Mouse (Mus musculus): Measurements from ENCODE around the gene Als2cl.

Als2cl gene

DNA sequence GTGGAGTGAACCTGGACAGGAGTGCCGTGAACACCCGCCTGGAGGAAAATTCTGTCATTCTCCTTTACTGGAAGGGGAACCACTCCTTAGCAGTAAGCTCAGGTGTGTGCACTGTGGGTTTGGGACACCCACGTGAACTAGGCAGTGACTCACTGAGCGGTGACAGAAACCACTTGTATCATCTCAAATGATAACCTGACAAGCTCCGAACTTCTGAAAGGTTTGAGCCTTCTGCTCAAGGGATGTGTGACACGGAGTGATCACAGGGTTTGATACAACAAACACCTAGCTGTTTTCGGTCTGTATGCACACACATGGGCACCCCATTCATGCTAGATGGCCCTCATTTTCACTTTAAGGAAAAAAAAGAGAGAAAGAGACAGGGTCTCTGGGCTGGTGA lies 37.1 kb downstream of the Als2cl start, which contains the start of gene Fam240a:
Gene Fam240a (minus strand): TSS at position 76 of the 400 bp plus-strand sequence.
- ATAC-seq (ENCODE audit: low TSS enrichment) = no peak

DNA sequence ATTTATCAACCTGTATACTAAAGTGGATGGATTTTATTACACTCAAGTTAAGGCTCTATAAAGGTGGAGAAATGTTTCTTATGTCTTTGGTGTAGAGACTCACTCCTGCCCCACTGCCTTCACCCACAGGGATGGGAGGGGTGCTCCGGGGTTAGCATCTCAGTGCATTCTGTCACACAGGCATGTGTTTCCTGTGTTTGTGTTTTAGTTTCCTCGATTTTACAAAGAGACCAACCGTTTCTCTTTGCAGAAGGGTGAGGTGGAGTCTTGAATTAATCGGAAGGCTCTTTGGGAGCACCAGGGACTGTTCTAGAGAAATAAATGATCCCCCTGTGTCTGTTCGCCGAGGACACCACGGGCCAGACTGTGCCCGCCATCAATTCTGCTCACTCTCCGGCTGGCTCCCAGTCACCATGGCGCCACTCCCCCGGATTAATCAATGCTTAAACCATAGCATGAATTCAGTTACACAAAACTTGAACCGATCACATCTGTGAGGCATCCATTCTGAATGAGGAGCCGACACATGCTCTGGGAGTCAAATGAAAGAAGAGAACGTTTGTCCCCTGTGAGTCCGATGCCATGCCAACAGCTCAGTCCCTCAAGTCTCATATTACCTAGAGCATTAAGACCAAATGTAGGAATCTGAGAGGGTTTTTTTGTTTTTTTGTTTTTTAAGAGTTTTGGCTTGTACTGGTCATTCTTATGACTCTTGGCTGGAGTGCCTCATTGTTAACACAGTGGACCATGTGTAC lies 41.2 kb downstream of the Als2cl start:
- ATAC-seq (ENCODE audit: low TSS enrichment) = no peak

- peak; percentile 69; the same call in 1 of the 2 replicates for ATAC-seq (ENCODE audit: low TSS enrichment)
These were observed 43.1 kb downstream of the Als2cl start for GRCm38 (mm10) chr9:110922759-110923158.

GRCm38 (mm10) chr9:110931573-110931972 lies 51.9 kb downstream of the Als2cl start:
- ATAC-seq (ENCODE audit: low TSS enrichment) = no peak

- ATAC-seq (ENCODE audit: low TSS enrichment) = peak; percentile 55
These were observed 54.3 kb downstream of the Als2cl start for GRCm38 (mm10) chr9:110933850-110934437.

- no peak for ATAC-seq (ENCODE audit: low TSS enrichment)
These were observed 56.3 kb downstream of the Als2cl start for GRCm38 (mm10) chr9:110935941-110936340.

- ATAC-seq (ENCODE audit: low TSS enrichment) = no peak
These were observed 58.1 kb downstream of the Als2cl start for GRCm38 (mm10) chr9:110937506-110938490.

DNA sequence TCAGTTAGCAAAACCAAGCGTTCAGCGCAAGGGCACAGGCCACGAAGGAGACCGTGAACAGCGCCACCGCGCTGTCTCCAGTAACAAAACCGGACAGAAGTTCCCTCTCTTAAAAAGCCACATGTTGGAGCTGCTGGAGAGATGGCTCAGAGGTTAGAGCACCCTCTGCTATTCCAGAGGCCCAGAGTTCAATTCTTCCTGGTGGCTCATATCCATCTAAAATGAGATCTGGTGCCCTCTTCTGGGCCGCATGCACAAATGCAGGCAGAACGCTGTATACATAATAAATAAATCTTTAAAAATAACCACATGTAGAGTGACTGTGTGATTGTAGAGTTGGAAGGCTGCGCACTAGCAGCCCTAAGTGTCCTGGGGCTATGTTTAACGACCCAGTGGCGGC lies 64.6 kb downstream of the Als2cl start:
- ATAC-seq (ENCODE audit: low TSS enrichment) = no peak

- ATAC-seq (ENCODE audit: low TSS enrichment) = no peak
These were observed 65.7 kb downstream of the Als2cl start for GRCm38 (mm10) chr9:110945343-110945742.

GRCm38 (mm10) chr9:110945926-110946325 lies 66.3 kb downstream of the Als2cl start, which contains the start of gene Tdgf1:
Gene Tdgf1, minus strand, starts transcription at chr9:110946158.
- ATAC-seq (ENCODE audit: low TSS enrichment) = no peak

DNA sequence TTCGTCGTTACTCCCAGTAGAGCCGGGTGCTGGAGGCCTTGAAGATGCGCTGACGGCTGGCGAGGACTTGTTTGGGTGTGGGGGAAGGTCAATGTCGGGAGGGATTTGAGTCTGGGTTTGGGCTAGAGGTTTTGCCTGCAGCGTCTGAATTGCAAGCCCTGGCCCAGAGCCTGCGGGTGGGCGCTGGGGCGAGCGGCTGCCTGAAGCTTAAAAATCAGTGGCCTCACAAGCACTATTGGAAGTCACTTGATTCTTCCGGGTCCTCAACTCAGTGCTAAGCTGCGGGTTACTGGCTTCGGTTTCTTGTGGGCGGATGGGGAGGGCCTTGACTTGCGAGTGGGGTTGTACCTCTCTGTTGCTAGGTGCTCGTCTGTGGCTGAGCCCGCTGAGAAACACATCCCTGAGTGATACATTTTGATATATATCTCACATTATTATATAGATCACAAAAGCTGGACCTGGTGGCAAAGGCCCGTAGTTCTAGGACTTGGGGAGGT lies 66.9 kb downstream of the Als2cl start:
- no peak for ATAC-seq (ENCODE audit: low TSS enrichment)

DNA sequence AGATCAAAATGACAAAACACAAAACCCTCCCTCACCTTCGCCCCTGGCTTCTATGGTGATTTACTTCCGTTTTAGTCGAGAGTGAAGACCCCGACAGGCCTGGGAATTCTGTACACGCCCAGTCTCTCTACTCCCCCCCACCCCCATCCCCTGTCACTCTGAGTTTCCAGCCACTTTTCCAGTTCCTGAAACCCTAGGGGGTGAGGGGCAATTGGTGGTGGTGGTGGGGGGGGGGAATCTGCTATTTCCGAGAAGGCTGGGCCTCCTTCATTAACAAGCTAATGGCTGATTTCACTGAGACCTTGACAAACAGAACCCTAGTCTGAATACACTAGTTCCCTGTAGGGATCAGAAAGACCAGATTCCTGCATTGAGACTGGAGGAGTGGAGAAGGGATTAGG lies 67.6 kb downstream of the Als2cl start:
- no peak for ATAC-seq (ENCODE audit: low TSS enrichment)

- ATAC-seq (ENCODE audit: low TSS enrichment) = no peak
These were observed 68.2 kb downstream of the Als2cl start for GRCm38 (mm10) chr9:110947900-110948299.

DNA sequence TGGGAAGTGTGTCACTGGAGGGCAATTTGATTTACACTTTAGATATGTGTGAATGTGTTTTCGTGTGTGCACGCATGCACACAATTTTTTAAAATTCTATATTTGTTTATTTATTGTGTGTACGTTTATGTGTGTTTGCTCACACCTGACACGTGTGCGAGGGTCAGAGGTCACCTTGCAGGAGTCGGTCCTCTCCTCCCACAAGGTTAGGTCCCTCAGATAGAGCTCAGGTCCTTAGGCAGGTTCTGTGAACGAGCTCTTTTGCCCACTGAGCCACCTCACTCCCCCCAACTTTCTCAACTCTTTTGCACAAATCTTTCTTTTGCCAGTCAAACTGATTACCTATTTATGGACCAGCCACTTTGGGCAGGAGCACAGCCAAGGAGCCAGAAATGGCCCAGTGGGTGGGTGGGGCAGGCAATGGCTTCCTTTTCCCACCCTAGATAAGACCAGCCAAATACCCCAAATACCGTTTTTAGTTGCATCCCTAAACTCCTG lies 69.2 kb downstream of the Als2cl start:
- no peak for ATAC-seq (ENCODE audit: low TSS enrichment)

- no peak for ATAC-seq (ENCODE audit: low TSS enrichment)
These were observed 70.4 kb downstream of the Als2cl start for GRCm38 (mm10) chr9:110950109-110950508.

Data from frontal cortex, adult (tissue).